Mouse (Mus musculus) urinary bladder, postnatal 14 days (tissue): ENCODE results near the gene Cd68.

Source experiments
- DNase-seq: peaks from one replicate; pipeline ENCODE4 v3.0.0; 2021; ENCODE audit warnings: low spot score

Cd68 gene

DNA sequence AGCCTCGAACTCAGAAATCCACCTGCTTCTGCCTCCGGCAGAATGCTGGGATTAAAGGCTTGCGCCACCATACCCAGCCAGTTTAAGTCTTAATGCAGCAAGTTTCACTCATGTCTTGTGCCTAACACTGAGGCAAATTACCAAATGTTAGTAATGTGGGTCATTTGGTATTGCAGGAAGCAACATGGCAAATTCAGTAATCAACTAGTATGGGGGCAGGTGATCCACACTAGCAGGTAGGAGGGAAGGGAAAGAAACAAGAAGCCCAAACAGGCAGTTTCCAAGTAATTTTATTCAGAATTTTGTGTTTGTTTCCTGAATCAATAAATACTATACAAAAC, 682 bp upstream of the Cd68 start:
- DNase-seq: no peak

DNA sequence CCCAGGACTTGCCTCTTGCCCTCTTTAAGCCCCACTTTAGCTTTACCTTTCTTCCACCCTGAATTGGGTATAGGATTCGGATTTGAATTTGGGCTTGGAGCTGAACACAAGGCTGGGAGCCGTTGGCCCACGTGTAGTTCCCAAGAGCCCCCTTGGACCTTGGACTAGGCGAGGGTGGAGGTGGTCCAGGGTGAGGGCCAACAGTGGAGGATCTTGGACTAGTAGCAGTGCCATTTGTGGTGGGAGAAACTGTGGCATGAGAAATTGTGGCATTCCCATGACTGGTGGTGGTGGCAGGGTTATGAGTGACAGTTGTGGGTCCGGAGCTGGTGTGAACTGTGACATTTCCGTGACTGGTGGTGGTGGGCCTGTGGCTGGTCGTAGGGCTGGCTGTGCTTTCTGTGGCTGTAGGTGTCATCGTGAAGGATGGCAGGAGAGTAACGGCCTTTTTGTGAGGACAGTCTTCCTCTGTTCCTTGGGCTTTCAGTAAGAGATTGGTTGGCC, 444 bp downstream of the Cd68 start:
- no peak for DNase-seq

DNA sequence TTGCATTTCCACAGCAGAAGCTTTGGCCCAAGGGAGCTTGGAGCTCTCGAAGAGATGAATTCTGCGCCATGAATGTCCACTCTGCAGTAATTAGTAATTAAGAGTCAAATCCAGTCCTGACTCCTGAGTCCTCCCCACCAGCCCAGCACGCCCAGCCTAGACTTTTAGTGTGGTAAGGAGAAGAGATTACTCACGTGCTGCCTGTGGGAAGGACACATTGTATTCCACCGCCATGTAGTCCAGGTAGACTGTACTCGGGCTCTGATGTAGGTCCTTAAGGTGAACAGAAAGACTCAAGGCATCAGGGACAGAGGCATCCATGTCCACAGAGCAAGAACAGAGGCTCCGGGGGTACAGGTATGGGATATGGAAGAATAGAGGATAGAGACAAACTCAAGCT, 1.1 kb downstream of the Cd68 start:
- DNase-seq: no peak

DNA sequence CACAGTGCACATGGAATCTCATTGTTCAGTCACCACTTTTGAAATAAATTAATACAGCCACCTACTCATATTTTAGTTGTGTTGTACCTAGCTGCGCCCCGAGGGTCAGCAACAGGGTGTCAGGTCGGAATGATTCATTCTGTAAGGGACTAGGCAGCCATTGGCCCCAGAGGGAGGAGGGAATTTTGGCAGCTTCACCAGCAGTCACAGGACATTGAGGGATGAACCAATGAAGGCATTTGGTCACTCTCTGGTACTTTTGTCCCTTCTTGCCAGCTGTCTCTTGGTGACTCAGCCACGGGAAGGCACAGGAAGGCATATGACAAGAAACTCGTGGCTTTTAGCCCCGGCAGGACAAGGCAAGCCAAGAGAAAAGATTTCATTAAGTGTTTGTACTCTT, 2.2 kb downstream of the Cd68 start:
- DNase-seq: no peak

DNA sequence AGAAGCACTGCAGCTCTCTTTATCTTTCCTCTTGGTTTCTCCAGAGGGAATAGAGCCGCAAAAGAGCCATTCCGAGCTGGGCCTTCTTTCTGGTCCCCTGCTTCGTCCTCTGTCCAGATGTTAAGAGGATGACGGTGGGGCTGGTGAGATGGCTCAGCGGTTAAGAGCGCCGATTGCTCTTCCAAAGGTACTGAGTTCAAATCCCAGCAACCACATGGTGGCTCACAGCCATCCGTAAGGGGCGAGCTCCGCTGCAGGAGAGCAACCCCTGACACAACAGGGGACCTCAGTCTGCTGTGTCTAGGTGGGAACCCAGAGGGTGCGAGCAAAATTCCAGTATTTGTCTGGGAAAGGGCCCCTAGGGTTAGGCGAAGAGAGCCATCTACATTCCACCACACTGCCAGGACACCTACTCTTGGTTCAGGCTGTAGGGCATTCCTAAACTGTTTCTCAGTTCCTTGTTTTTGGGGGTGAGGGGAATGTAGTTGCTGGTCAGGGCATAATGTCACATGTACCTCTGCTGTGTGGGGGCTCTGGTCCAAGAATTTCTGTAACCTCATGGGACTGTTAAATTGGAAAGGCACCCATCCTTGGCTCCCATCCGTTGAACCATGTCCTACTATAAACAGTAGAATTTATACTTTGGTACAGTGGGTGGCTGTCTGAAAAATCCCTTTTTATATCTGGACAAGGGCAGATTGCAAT, 2.8 kb downstream of the Cd68 start:
- DNase-seq: no peak

DNA sequence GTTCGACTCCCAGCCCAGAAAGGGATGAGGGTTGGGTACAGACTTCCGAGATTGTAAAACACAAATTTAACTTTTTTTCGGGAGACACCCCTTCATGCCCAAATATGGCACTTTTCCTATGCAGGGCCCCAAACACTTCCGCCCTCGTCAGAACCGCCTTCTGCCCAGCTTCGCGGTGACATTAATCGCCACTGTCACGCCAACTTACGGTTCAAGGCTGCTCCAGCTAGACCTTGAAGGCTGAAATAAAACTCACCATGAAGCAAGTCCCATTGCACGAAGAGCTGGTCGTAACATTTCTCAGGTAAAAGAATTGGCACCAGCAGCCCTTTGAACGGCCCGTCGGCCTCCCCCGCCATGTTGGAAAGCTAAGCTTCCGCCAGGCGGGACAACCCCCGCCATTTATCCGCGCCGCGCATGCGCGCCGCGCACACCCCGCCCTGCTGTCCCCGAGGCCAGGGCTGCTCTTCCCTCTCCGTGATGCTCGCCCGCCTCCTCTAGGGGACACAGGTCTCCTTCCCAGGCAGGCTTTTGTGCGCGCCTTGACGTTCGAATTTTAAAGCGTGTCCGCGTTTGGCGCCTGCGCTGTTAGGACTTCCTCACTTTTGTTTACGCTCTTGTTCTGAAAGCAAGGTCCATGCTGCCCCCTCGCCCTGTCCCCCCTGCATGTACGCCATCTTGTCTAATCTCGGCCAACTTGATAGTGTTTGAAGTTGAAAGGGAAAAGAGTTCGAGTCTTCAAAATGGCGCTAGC, 3.6 kb downstream of the Cd68 start, which contains the start of gene Mpdu1:
TSS of gene Mpdu1 (minus strand) at position 430 of the 754 bp plus-strand sequence.
- peak; percentile 92 for DNase-seq

DNA sequence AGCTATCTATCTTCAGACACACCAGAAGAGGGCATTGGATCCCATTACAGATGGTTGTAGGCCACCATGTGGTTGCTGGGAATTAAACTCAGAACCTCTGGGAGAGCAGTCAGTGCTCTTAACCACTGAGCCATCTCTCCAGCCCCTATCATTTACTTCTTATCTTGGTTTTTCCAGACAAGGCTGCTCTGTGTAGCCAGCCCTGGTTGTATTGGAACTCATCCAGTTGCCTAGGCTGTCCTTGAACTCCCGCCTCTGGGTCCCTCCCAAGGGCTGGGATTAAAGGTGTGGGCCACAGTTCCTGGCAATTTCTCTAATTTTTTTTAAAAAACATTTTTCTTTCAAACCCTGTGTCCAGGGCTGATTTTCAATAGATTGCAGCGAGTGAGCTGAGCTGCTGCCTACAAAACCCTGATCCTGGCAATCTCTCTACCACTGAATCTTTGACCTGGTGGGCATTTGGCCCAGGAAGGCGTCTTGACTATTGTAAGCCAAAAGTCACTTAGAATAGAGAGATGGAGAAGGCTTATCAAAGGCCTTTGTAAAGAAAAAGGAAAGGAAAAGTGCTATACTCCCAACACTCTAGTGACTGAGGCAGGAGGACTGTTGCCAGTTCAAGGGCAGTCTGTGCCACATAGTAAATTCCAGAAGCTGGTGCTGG, 4.6 kb downstream of the Cd68 start:
- DNase-seq: no peak

DNA sequence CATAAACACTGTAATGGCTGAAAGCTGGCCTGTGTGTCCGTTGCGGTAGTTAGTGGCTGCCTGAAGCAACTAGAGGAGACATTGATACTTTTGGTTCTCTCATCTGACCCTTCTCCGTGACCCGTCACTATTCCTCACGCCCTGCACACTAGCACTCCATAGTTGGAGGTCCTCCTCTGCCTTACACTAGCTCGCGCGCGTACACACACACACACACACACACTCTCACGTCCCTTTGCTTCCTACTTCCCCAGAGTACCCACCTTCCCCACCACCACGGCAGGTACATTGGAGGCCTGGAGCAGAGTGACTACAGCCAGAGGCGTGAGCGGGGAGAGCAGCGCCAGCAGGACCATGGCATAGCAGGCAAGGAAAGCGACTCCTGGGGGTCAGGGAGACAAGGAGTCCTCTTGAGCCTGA, 8.5 kb downstream of the Cd68 start:
- DNase-seq: no peak

DNA sequence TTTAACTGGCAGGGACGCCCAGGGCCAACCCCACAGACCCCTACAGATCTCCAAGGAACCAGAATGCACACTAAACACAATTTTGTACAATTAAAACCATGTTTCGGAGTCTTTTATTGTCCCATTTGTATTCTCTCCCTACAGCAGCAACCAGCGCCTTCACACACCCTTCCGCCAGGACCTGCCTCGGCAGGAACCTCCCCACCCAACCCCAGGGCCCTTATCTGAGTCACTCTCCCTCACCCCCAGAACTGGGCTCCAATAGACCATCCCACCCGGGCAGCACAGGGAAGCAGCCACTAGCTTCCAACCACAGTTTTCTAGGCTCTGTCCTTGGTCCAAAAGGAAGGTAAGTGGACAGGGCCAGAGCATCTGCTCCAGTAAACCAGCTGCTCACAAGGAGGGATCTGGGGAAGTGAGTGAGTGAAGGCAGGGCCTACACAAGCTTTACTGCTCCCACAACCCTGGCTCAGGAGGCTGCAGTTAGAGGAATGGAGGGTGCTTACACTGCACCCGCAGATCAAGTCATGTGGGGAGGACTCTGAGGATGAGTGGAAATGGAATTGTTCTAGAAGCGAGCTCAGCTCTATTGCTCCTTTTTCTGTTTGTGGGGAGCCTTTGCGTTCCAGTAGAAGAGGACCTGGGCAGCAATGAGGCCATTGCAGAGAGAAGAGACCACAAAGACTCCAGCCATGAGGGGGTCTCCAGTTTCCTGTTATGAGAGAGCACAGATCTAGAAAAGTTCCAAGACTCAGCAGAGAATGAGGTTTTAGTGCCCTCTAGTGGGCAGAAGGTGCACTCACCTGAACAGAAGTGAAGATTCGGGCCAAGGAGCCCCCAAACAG, 9.1 kb downstream of the Cd68 start:
- DNase-seq: peak; percentile 68

DNA sequence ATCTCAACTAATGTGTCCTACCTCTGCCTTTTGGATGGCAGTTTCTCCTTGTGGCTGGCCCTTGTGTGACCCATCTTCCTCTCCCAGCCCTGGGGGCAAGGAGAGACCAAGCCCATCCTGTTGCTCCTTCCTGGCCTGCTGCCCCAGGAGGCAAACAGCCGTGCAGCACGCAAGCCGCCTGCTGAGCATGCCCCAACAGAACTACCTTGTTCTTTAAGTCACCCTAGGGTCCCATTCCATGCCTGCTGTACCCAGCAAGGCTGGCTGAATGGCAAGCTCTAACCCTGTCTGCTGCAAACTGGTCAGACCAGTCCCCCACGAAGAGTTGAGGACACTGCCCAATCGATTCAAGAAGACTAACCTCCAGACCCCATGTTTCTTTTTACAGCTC, 9.9 kb downstream of the Cd68 start:
- DNase-seq: peak; percentile 70

DNA sequence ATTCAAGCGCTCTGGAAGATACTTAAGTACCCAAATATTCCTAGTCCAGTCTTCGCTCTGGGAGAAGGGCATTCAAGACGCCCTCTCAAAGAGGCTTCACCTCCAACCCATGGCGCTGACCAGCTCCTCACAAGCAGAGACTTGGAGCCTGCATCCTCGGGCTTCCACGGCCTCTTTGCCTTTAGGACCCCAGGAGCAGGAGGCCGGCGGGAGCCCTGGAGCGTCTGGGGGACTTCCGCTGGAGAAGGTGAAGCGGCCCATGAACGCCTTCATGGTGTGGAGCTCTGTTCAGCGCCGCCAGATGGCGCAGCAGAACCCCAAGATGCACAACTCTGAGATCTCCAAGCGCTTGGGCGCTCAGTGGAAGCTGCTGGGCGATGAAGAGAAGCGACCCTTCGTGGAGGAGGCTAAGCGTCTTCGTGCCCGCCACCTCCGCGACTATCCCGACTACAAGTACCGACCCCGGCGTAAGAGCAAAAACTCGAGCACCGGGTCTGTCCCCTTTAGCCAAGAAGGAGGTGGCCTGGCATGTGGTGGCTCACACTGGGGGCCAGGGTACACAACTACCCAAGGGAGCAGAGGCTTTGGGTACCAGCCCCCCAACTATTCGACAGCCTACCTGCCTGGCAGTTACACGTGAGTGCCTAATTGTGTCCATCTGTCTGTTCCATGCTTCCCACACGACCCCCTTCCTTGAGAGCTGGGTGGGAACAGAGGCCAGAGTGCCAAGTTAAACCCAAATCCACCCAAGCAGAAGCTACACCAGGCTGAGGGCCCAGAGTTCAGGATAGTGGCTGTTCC, 10.5 kb downstream of the Cd68 start, which contains the start of gene Sox15:
TSS of gene Sox15 (plus strand) at position 51 of the 801 bp plus-strand sequence.
- peak; percentile 77 for DNase-seq

DNA sequence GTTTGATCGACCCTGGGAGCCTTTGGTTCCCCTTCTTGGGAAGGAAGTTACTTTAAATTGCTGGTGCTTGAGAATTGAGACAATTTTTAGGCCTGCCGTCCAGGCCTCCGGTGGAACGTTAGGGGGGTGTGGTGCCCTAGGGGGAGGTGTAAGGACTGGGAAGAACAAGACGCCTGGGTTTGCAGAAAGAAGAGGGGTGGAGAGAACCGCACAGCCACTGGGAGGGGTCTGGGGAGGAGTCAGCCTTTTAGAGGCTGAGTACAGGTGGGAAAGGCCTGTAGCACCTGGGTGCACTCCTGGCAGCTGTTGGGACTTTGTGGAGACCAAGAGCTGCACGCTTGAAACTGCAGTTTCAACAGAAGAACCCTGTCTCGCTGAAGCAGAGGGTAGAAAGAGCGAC, 11.2 kb downstream of the Cd68 start:
- peak; percentile 57 for DNase-seq

DNA sequence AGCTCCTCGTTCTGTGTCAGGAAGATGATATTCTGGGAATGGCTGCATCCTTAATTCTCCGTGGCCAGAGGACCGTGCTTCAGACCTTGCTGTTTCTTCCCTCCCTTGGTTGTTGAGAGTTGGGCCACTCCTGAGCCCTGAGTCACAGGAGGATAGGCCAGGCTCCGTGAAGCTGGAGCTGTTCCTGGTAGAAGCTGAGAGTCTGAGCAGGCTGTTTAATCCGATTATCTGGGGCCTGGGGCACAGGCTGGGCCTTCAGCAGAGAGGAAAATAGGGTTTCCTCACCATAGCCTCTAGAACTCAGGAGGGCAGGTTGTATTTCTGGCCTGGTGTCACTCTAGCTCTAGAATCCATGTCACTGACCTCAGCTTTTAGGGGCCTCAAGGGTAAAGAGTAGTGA, 12.6 kb downstream of the Cd68 start:
- DNase-seq: no peak

DNA sequence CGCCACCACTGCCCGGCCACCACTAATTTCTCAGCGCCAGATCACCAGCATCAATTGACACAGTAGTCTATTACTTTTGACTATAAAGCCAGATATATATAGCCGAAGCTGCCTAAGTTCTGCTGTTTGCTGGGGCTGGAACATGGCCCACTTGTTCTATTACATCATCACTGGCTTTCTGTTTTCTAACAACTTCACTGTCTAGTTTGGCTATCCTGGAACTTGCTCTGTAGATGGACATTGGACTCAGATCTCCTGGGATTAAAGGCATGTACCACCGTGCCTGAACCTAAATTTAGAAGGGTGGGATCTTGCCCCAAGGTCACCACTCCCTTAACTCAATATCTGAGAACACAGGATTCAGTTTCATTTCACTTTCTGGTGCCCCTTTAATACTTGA, 20.1 kb downstream of the Cd68 start:
- no peak for DNase-seq

DNA sequence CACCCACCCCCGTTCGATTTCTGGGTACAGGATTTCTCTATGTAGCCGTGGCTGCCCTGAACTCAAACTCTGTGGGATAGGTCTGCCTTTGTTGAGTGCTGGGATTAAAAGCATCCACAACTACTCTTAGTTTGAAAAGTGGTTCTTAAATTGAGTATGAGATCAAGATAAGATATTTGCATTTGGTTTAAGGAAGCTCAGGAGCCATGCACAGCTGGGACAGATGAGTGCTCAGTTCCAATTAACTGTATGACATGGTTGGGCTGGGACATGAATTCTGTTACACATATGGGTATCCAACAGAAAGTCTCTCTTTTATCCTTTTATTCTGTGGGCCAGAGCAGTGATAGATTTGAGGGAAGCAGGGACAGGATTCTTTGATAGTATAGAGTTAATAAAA, 30.5 kb downstream of the Cd68 start:
- DNase-seq: no peak

DNA sequence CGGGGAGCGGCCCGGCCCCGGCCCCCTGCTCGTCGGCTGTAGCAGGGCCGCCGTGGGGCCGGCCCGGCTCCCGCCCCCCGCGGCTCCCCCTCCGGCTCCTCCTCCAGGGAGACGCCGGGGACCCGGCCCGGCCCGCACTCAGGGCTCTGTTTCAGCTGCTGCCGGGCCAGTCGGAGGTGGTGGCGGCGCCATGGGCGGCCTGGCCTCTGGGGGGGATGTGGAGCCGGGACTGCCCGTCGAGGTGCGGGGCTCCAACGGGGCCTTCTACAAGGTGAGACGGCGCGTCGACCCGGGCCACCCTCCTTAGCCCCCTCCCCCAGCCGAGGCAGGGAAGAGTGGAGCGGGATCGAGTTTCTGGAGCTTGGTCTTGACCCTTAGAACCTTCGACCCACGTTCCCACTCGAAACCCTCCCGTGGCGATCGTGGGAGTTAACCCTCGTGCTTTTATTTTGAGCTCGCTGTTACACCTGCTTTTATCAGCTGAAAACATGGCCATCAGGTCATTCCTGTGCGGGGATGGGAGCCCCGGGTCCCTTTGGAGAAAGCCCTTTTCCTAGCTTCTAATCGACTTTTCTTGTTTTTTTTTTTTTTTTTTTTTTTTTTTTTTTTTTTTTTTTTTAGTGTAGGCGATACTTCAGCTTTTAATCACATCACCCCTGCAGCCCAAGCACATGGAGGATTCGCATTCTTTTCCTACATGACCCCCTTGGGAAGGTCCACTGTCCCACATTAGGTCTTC, 32.7 kb downstream of the Cd68 start:
- DNase-seq: peak; percentile 65

DNA sequence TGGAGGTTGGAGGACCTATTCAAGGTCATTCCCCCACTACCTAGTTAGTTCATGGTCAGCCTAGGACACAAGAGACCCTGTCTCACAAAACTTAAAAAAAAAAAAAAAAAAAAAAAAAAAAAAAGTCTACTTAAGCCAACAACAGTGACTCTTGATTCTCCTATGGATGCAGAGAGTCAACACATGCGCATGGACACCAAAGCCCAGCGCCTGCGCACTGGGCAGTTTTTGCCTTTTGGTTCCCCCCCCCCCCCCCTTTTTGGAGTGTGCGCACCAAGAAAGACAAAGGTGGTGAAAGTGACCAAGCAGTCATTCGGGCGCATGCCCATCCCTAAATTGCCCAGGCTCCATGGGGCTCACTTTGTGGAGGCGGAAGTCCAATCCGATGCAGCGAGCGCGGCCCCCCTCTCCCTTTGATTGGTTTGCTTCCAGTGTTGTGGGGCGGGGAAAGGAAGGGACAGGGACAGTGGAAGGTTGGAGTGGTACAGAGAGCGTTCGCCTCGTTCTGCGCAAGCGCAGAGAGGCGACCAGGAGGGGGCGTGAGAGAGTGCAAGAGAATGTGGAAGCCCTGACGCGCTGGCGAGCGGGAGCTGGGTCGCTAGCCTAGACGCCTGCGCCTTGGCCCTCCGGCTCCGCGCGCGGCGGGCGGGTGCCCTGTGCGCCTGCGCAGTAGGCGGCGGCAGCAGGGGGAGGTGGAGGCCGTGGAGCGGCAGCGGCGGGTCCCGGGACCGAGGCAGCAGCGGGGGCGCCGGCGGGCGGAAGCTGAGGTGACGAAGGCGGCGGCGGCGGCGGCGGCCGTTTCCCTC, 33.5 kb downstream of the Cd68 start, which contains the start of gene Fxr2:
TSS of gene Fxr2 (plus strand) at position 707 of the 806 bp plus-strand sequence.
- peak; percentile 100 for DNase-seq

DNA sequence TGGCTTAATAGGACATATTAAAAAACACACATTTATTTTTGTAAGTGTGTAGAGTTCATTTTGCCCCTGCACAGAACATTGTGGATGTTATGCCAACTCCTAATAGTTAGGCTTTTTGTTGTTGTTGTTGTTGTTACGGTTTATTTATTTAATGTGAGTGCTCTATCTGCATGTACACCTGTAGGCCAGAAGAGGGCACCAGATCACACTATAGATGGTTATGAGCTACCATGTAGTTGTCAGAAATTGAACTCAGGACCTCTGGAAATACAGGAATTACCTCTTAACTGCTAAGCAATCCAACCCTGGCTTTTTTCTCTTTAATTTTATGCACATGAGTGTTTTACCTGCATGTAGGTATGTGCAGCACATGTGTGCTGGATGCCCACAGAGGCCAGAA, 36.2 kb downstream of the Cd68 start:
- DNase-seq: no peak

DNA sequence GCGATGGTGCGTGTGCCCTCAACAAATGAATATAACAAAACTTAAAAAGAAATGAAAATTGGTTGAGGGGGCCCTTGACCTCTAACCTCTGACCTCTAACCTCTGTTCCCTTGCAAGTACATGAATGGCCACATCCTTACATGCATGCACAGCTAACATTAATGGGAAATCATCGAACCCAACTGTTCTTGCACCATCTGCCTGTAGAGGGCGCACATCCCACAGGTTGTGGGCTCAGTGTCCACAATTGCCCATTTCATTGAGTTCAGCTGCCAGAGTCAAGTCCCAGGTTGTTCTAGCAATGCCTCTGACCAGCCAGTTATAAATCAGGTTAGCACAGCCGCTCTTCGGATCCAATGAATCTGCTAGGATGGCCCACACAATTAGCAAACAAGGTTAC, 37.7 kb downstream of the Cd68 start:
- peak; percentile 78 for DNase-seq
